In the genomic region with DNA sequence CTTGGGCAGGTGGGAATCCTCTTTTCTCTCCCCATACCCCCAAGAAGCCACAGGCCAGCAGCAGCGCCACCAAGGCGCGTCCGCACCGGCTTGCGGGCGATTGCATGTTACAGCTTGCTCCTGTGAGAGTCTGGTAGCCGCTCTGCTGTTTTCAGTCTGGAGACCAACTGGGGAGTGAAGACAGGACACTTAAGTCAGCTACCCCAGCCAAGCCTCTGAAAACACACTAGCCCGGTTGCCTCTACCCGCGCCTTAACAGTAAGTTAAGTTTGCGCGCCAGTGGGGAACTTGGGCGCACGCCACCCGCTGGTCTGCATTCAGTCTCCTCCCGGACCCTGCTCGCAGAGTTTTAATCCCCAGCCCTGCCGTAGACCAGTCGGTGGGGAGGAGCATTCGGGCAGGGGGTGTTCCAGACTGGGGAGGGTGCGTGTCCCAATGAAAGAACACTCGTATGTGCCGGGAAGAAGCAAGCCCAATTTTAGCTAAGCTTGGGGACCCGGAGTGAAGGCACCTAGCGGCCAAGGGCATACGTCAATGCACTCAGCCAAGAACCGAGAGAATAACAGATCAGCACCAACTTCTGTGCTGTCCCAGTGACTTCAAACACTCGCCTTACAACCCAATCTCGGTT, we compare ENCODE assay signal across 8 mouse cellular contexts. TPM values are rescaled to one million over a fixed set of nuclear protein-coding genes. Genes with fewer than 3 reads are reported as not detected.
DNase-seq lines count a peak whose midpoint lies in the region; ATAC-seq and TF ChIP-seq lines count a peak whose summit lies in the region.

No protein-coding gene starts in this region.

- WGBS in cerebellum, adult 2 months, result under 1% methylated on average over 30 of the region's 30 CpGs
- WGBS in embryonic facial prominence, embryonic 12.5 days, result under 1% methylated on average over 30 of the region's 30 CpGs
- 1% methylated on average over 30 of the region's 30 CpGs for WGBS in liver, embryonic 13.5 days (ENCODE audit: insufficient replicate concordance)

- TF ChIP-seq CTCF in cerebellum, adult 2 months (IDR thresholded peaks at IDR 0.05; ENCODE audit: borderline replicate concordance, insufficient read depth, low read depth, low read length), result no peak

- no peaks in the 10 kb centered on the region; the same call in 1 of the 2 replicates for H3K4me1 ChIP-seq in cerebellum, adult 2 months (ENCODE audit: control insufficient read depth, insufficient read depth, low read length)
- 0 out of 2 replicates have a peak, but pooled peaks cover 2% of the 10 kb centered on the region for H3K4me1 ChIP-seq in embryonic facial prominence, embryonic 12.5 days
- no peaks in the 10 kb centered on the region for H3K4me1 ChIP-seq in liver, embryonic 13.5 days (replicated peaks)

- H3K4me2 ChIP-seq in embryonic facial prominence, embryonic 12.5 days (replicated peaks), result peak overlapping the region; percentile 70
- peak overlapping the region; percentile 49 for H3K4me2 ChIP-seq in liver, embryonic 13.5 days

- ATAC-seq in embryonic facial prominence, embryonic 12.5 days (ENCODE audit: insufficient number of reproducible peaks, insufficient read depth, low FRiP score, low TSS enrichment), result peak; percentile 54; the same call in 1 of the 2 replicates
- ATAC-seq in liver, embryonic 13.5 days (ENCODE audit: low read depth), result no peak
- 0 out of 2 replicates have a peak, but pooled peaks have one; percentile 47 for ATAC-seq in monocyte, adult 5-6 weeks (replicated peaks; ENCODE audit: insufficient number of reproducible peaks, low FRiP score, low TSS enrichment, poor library complexity, severe bottlenecking)

- no peaks in the 10 kb centered on the region for H3K36me3 ChIP-seq in embryonic facial prominence, embryonic 12.5 days
- no peaks in the 10 kb centered on the region for H3K36me3 ChIP-seq in liver, embryonic 13.5 days

- no peaks in the 10 kb centered on the region; the same call in 1 of the 2 replicates for H3K27me3 ChIP-seq in cerebellum, adult 2 months (ENCODE audit: control insufficient read depth, insufficient read depth, low read length)
- H3K27me3 ChIP-seq in embryonic facial prominence, embryonic 12.5 days, result peaks cover 21% of the 10 kb centered on the region
- H3K27me3 ChIP-seq in liver, embryonic 13.5 days, result peaks cover 29% of the 10 kb centered on the region

- H3K4me3 ChIP-seq in cerebellum, adult 2 months (replicated peaks; ENCODE audit: insufficient read depth, low read depth, low read length), result peak overlapping the region; percentile 36
- H3K4me3 ChIP-seq in embryonic facial prominence, embryonic 12.5 days, result peak overlapping the region; percentile 40
- H3K4me3 ChIP-seq in liver, embryonic 13.5 days (replicated peaks), result peak overlapping the region; percentile 44

- peak overlapping the region; percentile 39; the same call in 1 of the 2 replicates for H3K9ac ChIP-seq in embryonic facial prominence, embryonic 12.5 days
- H3K9ac ChIP-seq in liver, embryonic 13.5 days, result 0 out of 2 replicates have a peak overlapping the region, but pooled peaks have one; percentile 23

- no peaks in the 10 kb centered on the region for H3K9me3 ChIP-seq in embryonic facial prominence, embryonic 12.5 days
- H3K9me3 ChIP-seq in liver, embryonic 13.5 days (replicated peaks), result no peaks in the 10 kb centered on the region

- peak; percentile 15 to 18 for DNase-seq in cerebellum, adult 2 months
- DNase-seq in cerebellum, adult 11-12 months, result no peak
- peak; percentile 58 to 70 for DNase-seq in heart, adult 9 months (ENCODE audit: low spot score in 2 of 2)
- DNase-seq in kidney, adult 8-10 months, result peak; percentile 38 to 46
- no peak for DNase-seq in liver, embryonic 13.5 days
- peak; percentile 30 for DNase-seq in urinary bladder, postnatal 36 days (ENCODE audit: low spot score in 2 of 2)

- H3K27ac ChIP-seq in cerebellum, adult 2 months (ENCODE audit: insufficient read depth, low read length), result no peak overlapping the region
- no peak overlapping the region for H3K27ac ChIP-seq in embryonic facial prominence, embryonic 12.5 days
- H3K27ac ChIP-seq in liver, embryonic 13.5 days, result no peak overlapping the region

- no peak for TF ChIP-seq POLR2A in cerebellum, adult 2 months (IDR thresholded peaks at IDR 0.05; ENCODE audit: borderline replicate concordance, insufficient read depth, low read length)

RNA-seq across cellular contexts. Expression of gene Ednrb, which starts 0.7 kb away (rescaled TPM):
- 49.0 and 53.5 TPM in 2 replicates for polyA plus RNA-seq in cerebellum, adult 2 months (2012; rRNA removed)
- 35.2 and 35.6 TPM in 2 replicates for polyA plus RNA-seq in embryonic facial prominence, embryonic 12.5 days (2016; fragmentation: Nextera tagmentation; extraction: Ambion mirVana)
- polyA plus RNA-seq in liver, embryonic 13.5 days (2015; fragmentation: Nextera tagmentation; extraction: Ambion mirVana), result 8.9 and 11.4 TPM in 2 replicates
- not detected in 3 replicates for total RNA-seq in monocyte, adult 5-6 weeks (2017)

Comparison
In these comparisons a context has a peak if more than half of its experiments do, and no peak if none do; other contexts are left out.
1. DNase-seq: peak in cerebellum, adult 2 months (2 of 2), heart, adult 9 months (2 of 2), kidney, adult 8-10 months (2 of 2) and urinary bladder, postnatal 36 days (2 of 2); none in cerebellum, adult 11-12 months (single experiment) and liver, embryonic 13.5 days (single experiment).
2. Peak in every context shown above with its lines, with median percentiles within 50 percentile points of each other: H3K4me3 ChIP-seq.